Mouse (Mus musculus) layer of hippocampus, postnatal 10 days (tissue): ENCODE results near the gene Tsc1. TPM values are rescaled to one million over a fixed set of nuclear protein-coding genes. Genes with fewer than 3 reads are reported as not detected.

ENCODE experiments used
- DNase-seq, 2 experiments: peaks; one replicate each; pipeline ENCODE4 v3.0.0; 2021; ENCODE audit warnings: low spot score in 2 of 2
- total RNA-seq, 2 experiments: library from RNA; stranded (reverse); gene quantifications; 2 replicates each; pipeline ENCODE4 v1.2.3; 2021

Gene Tsc1
- total RNA-seq, 2 experiments from 2014 or later = 43.8 to 44.8 TPM

- no peak for DNase-seq
Observed at GRCm38 (mm10) chr2:28613599-28613998, 27.4 kb upstream of the Tsc1 start.

GRCm38 (mm10) chr2:28616358-28616757 is 24.7 kb upstream of the Tsc1 start:
- DNase-seq = no peak

GRCm38 (mm10) chr2:28616874-28617273 is 24.2 kb upstream of the Tsc1 start:
- DNase-seq = no peak

- no peak for DNase-seq
Observed at GRCm38 (mm10) chr2:28617498-28618486, 23.2 kb upstream of the Tsc1 start.

- no peak for DNase-seq
Observed at GRCm38 (mm10) chr2:28618777-28619336, 22.2 kb upstream of the Tsc1 start.

- no peak for DNase-seq
Observed at GRCm38 (mm10) chr2:28619369-28619768, 21.7 kb upstream of the Tsc1 start.

GRCm38 (mm10) chr2:28620522-28620921 is 20.5 kb upstream of the Tsc1 start:
- DNase-seq = no peak

- no peak for DNase-seq
Observed at GRCm38 (mm10) chr2:28621111-28621510, 19.9 kb upstream of the Tsc1 start.

- no peak for DNase-seq
Observed at GRCm38 (mm10) chr2:28621664-28622171, 19.3 kb upstream of the Tsc1 start, which contains the start of gene Gfi1b. Gene Gfi1b, minus strand, starts transcription at chr2:28621982.

GRCm38 (mm10) chr2:28622521-28623124 is 18.4 kb upstream of the Tsc1 start:
- peak; percentile 20 to 31 for DNase-seq

GRCm38 (mm10) chr2:28624870-28625269 is 16.2 kb upstream of the Tsc1 start:
- DNase-seq = no peak

- no peak for DNase-seq
Observed at GRCm38 (mm10) chr2:28626038-28626437, 15.0 kb upstream of the Tsc1 start.

GRCm38 (mm10) chr2:28628053-28628452 is 13.0 kb upstream of the Tsc1 start:
- no peak for DNase-seq

GRCm38 (mm10) chr2:28629911-28630381 is 11.1 kb upstream of the Tsc1 start:
- DNase-seq = no peak

GRCm38 (mm10) chr2:28632626-28633025 is 8.4 kb upstream of the Tsc1 start:
- DNase-seq = no peak

GRCm38 (mm10) chr2:28633136-28633535 is 7.9 kb upstream of the Tsc1 start:
- DNase-seq = no peak

- no peak for DNase-seq
Observed at GRCm38 (mm10) chr2:28635199-28635598, 5.8 kb upstream of the Tsc1 start.

GRCm38 (mm10) chr2:28637106-28637845 is 3.8 kb upstream of the Tsc1 start:
- peak in 1 of 2 experiments; percentile 26 for DNase-seq

GRCm38 (mm10) chr2:28638352-28638751 is 2.7 kb upstream of the Tsc1 start:
- no peak for DNase-seq

- peak in 1 of 2 experiments; percentile 20 for DNase-seq
Observed at GRCm38 (mm10) chr2:28638886-28639285, 2.1 kb upstream of the Tsc1 start.

- DNase-seq = peak; percentile 21 to 36
Observed at GRCm38 (mm10) chr2:28639794-28640193, 1.2 kb upstream of the Tsc1 start.
